25 mouse cellular contexts compared by ENCODE assay signal in genomic region chr13:92626725-92627124, GRCm38 (mm10). TPM values are rescaled to one million over a fixed set of nuclear protein-coding genes. Genes with fewer than 3 reads are reported as not detected.
DNase-seq lines count a peak whose midpoint lies in the region; ATAC-seq lines count a peak whose summit lies in the region.
"Had no signal": no experiment of that assay in that cellular context is flagged by ENCODE, and none has a peak within 500 bp of the region (broad histone marks: within the 10 kb centered on the region; RNA-seq: fewer than 3 reads in every experiment).

No protein-coding gene starts in this region.

- H3K4me1 ChIP-seq in forebrain, embryonic 16.5 days (replicated peaks; ENCODE audit: control insufficient read depth, insufficient read depth, low read length): no peaks in the 10 kb centered on the region; the same call in 1 of the 2 replicates

- ATAC-seq in granulocyte monocyte progenitor cell, adult 5-6 weeks (replicated peaks; ENCODE audit: poor library complexity, severe bottlenecking): peak; percentile 58
- ATAC-seq in forebrain, embryonic 16.5 days: no peak
- ATAC-seq: activated CD4-positive, CD25-positive, alpha-beta regulatory T cell, adult 4 months; CD4-positive, CD25-positive, alpha-beta regulatory T cell, adult 4 months; Patski had no signal

- no peak overlapping the region for H3K4me2 ChIP-seq in forebrain, embryonic 16.5 days (ENCODE audit: low read length)

- H3K9me3 ChIP-seq in forebrain, embryonic 16.5 days (ENCODE audit: control insufficient read depth, low read length): no peaks in the 10 kb centered on the region

- no peak overlapping the region for H3K4me3 ChIP-seq in forebrain, embryonic 16.5 days (replicated peaks; ENCODE audit: low read length)

- no peaks in the 10 kb centered on the region for H3K27me3 ChIP-seq in forebrain, embryonic 16.5 days (replicated peaks; ENCODE audit: control insufficient read depth, insufficient read depth, low read length)
- H3K27me3 ChIP-seq: CH12.LX, Patski had no signal

- WGBS in forebrain, embryonic 16.5 days: 96% methylated on average over 5 of the region's 5 CpGs

- H3K27ac ChIP-seq in forebrain, embryonic 16.5 days (ENCODE audit: low read length): no peak overlapping the region

- DNase-seq in heart, adult 11 months: peak; percentile 52
- no peak for DNase-seq in heart, adult 18-20 months
- DNase-seq in layer of hippocampus, adult 9-11 months: peak; percentile 0
- DNase-seq in layer of hippocampus, adult 9-10 months (ENCODE audit: low spot score): no peak
- DNase-seq: adrenal gland, adult 2 months; adrenal gland, adult 8-10 months; adrenal gland, postnatal 10 days; adrenal gland, postnatal 14 days; adrenal gland, postnatal 25 days; adrenal gland, postnatal 36 days; B cell, adult 2 months; cerebellum, adult 11 months; cerebellum, adult 11-12 months; cerebellum, adult 18-20 months had no signal

- H3K36me3 ChIP-seq in forebrain, embryonic 16.5 days (ENCODE audit: control insufficient read depth, insufficient read depth): no peaks in the 10 kb centered on the region

- H3K9ac ChIP-seq in forebrain, embryonic 16.5 days (replicated peaks; ENCODE audit: low read depth, low read length): no peak overlapping the region

RNA-seq across cellular contexts. Expression of gene Serinc5, which starts 15.8 kb away (rescaled TPM):
- total RNA-seq in heart, adult 18-20 months (2021): 10 to 100 TPM; 10.2 to 12.4 TPM
- 3.9 and 8.7 TPM in 2 replicates for total RNA-seq in granulocyte monocyte progenitor cell, adult 5-6 weeks (2014; fragmentation: Nextera tagmentation)
- total RNA-seq in granulocyte monocyte progenitor cell, adult 5-6 weeks (2017): 4.1 and 5.5 TPM in 2 replicates
- 21.6 and 28.8 TPM in 2 replicates for polyA plus RNA-seq in forebrain, embryonic 16.5 days (2015; fragmentation: Nextera tagmentation; extraction: Ambion mirVana)

RNA-seq across cellular contexts. Expression of gene Spz1, which starts 50.8 kb away (rescaled TPM):
- not detected for total RNA-seq in heart, adult 18-20 months (2021)
- not detected in 2 replicates for total RNA-seq in granulocyte monocyte progenitor cell, adult 5-6 weeks (2014; fragmentation: Nextera tagmentation)
- not detected in 2 replicates for total RNA-seq in granulocyte monocyte progenitor cell, adult 5-6 weeks (2017)
- polyA plus RNA-seq in forebrain, embryonic 16.5 days (2015; fragmentation: Nextera tagmentation; extraction: Ambion mirVana): not detected in 2 replicates
- total RNA-seq: adrenal gland, adult 18-20 months; adrenal gland, adult 2 months; adrenal gland, adult 8-10 months; adrenal gland, postnatal 10 days; adrenal gland, postnatal 14 days; adrenal gland, postnatal 25 days; adrenal gland, postnatal 36 days; adrenal gland, postnatal 4 days; CH12.LX; MEL had no signal
- polyA plus RNA-seq: activated CD4-positive, CD25-positive, alpha-beta regulatory T cell, adult 4 months; adrenal gland, adult 2 months; brain, embryonic 14.5 days; CD4-positive, CD25-positive, alpha-beta regulatory T cell, adult 4 months; G1E; Patski had no signal

Comparison
In these comparisons a context has a peak if more than half of its experiments do, and no peak if none do; other contexts are left out.
1. DNase-seq: peak in heart, adult 11 months (single experiment) and layer of hippocampus, adult 9-11 months (single experiment); none in heart, adult 18-20 months (0 of 2) and layer of hippocampus, adult 9-10 months (single experiment).